Mouse (Mus musculus): ENCODE results near the gene Vmn2r19. TPM values are rescaled to one million over a fixed set of nuclear protein-coding genes. Genes with fewer than 3 reads are reported as not detected.

Gene Vmn2r19
- not detected in 2 replicates for polyA plus RNA-seq (2014; fragmentation: Nextera tagmentation; extraction: Ambion mirVana)

DNA sequence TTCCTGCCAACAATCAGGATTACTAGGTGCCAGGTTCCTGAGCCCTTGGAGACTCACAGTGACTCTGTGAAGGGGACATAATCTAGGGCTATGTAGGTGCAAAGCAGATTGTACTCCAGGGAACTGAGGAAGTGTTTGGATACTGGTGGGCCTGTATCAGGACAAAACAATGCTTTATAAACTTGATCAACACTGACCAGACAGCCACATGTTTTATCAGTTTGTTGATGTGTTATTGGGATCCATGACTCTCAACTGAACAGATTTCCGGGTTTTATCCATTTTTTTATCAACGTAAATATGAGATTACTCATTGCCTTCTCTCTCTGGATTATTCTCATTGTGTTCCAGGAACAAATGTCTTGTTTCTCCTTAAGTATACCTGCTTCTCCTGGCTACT is at the start of gene Vmn2r19:
Gene Vmn2r19 (plus strand): TSS at position 301 of the 400 bp plus-strand sequence.
- WGBS = 79% methylated on average over 2 of the region's 2 CpGs
- H3K9me3 ChIP-seq (ENCODE audit: control insufficient read depth, low read length) = no peaks in the 10 kb centered on the region
- no peak within 1 kb of the TSS for H3K4me2 ChIP-seq (replicated peaks; ENCODE audit: low read depth, low read length)
- H3K4me1 ChIP-seq (ENCODE audit: control insufficient read depth, insufficient read depth, low read length) = no peaks in the 10 kb centered on the region
- H3K9ac ChIP-seq (ENCODE audit: low read depth, low read length) = no peak within 1 kb of the TSS
- H3K27ac ChIP-seq (ENCODE audit: low read depth, low read length) = no peak within 1 kb of the TSS
- no peaks in the 10 kb centered on the region for H3K36me3 ChIP-seq (ENCODE audit: control insufficient read depth, insufficient read depth, low read length)
- no peak for ATAC-seq (ENCODE audit: low FRiP score, low TSS enrichment)
- no peak within 1 kb of the TSS for H3K4me3 ChIP-seq (ENCODE audit: low read length)
- H3K27me3 ChIP-seq (ENCODE audit: control insufficient read depth, insufficient read depth, low read length) = no peaks in the 10 kb centered on the region

DNA sequence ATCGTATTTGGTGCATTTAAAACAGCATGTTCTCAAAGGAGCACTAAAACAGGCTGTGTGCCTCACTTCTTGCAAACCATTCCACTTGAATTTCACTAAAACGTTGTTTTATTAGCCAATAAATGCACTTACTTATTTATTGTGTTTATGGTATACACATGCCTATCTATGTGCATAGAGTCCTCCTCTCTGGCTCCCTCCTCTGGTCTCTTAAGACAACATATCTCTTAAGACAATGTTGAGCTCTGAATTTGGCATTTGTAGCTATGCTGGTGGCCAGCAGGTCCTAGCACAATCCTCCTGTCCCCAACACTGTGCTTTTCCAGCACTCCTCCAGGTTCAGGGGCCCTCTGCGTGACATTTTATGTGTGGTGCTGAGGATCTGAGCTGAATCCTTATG is 49.2 kb upstream of the Vmn2r19 start:
- no peaks in the 10 kb centered on the region for H3K9me3 ChIP-seq (ENCODE audit: control insufficient read depth, low read length)
- H3K4me2 ChIP-seq (replicated peaks; ENCODE audit: low read depth, low read length) = no peak overlapping the region
- H3K9ac ChIP-seq (ENCODE audit: low read depth, low read length) = no peak overlapping the region
- H3K4me1 ChIP-seq (ENCODE audit: control insufficient read depth, insufficient read depth, low read length) = no peaks in the 10 kb centered on the region
- no peak for ATAC-seq (ENCODE audit: low FRiP score, low TSS enrichment)
- H3K36me3 ChIP-seq (ENCODE audit: control insufficient read depth, insufficient read depth, low read length) = no peaks in the 10 kb centered on the region
- H3K27ac ChIP-seq (ENCODE audit: low read depth, low read length) = no peak overlapping the region
- no peak overlapping the region for H3K4me3 ChIP-seq (ENCODE audit: low read length)
- WGBS = 70% methylated on average over 3 of the region's 3 CpGs
- H3K27me3 ChIP-seq (ENCODE audit: control insufficient read depth, insufficient read depth, low read length) = no peaks in the 10 kb centered on the region

DNA sequence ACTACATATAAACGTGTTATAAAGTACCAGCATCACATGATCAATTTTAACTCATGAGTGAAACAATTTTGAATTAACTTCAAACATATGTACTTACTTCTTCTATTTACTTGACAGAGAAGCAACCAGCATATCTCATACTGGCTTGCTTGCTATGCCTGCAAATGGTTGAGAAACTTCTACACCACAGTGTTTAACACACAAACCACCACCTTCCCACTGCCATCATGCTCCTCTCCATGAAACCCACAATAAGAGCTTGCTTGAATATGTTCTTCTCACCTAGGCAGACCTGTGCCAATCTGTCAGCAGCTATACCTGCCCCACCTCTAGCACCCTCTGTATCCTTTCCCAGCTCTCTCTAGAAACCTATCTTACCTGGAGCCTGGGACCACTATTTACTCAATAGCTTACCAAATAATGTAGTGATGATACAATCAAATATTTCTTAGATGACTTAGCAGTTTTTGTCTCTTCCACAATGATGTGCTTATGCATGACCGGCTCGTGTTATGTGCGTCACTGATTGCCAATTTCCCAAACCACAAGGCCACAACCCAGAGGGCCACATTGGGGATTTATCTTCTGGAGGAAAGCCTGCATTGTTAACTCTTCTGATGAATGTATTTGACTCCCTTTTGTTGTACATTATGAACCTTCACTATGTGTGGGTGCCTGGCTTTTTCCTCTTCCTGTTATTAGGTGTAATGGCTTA is 48.1 kb upstream of the Vmn2r19 start:
- ATAC-seq (ENCODE audit: low FRiP score, low TSS enrichment) = no peak
- H3K4me3 ChIP-seq (ENCODE audit: low read length) = no peak overlapping the region
- H3K27ac ChIP-seq (ENCODE audit: low read depth, low read length) = no peak overlapping the region
- no peak overlapping the region for H3K9ac ChIP-seq (ENCODE audit: low read depth, low read length)
- 82% methylated on average over 4 of the region's 4 CpGs for WGBS
- no peaks in the 10 kb centered on the region for H3K36me3 ChIP-seq (ENCODE audit: control insufficient read depth, insufficient read depth, low read length)
- H3K4me2 ChIP-seq (replicated peaks; ENCODE audit: low read depth, low read length) = no peak overlapping the region
- no peaks in the 10 kb centered on the region for H3K9me3 ChIP-seq (ENCODE audit: control insufficient read depth, low read length)
- no peaks in the 10 kb centered on the region for H3K27me3 ChIP-seq (ENCODE audit: control insufficient read depth, insufficient read depth, low read length)
- no peaks in the 10 kb centered on the region for H3K4me1 ChIP-seq (ENCODE audit: control insufficient read depth, insufficient read depth, low read length)

DNA sequence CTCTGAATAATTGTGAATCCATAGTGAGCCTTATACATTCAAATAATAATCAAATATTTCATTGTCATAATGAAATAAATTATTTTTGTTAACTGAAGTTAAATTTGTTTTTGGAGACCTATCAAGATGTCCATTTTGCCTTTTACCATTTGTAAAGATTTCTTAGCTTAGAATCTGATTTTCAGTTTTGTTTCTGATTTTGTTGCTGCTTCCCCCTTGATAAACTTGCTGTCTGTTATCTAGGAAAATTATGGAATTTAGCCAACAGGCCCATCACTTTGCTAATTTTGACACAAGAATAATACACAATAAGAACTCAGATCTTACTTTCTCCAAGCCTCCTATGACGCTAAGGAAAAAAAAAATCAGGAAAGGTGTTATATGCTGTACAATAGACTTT is 47.3 kb upstream of the Vmn2r19 start:
- Histone ChIP-seq H3K9ac (ENCODE audit: low read depth, low read length) (no peak overlapping the region), H3K4me2 (replicated peaks; ENCODE audit: low read depth, low read length) (no peak overlapping the region), H3K4me1 (ENCODE audit: control insufficient read depth, insufficient read depth, low read length) (no peaks in the 10 kb centered on the region), H3K36me3 (ENCODE audit: control insufficient read depth, insufficient read depth, low read length) (no peaks in the 10 kb centered on the region), H3K27me3 (ENCODE audit: control insufficient read depth, insufficient read depth, low read length) (no peaks in the 10 kb centered on the region), H3K4me3 (ENCODE audit: low read length) (no peak overlapping the region), H3K27ac (ENCODE audit: low read depth, low read length) (no peak overlapping the region), H3K9me3 (ENCODE audit: control insufficient read depth, low read length) (no peaks in the 10 kb centered on the region)
- WGBS = 92% methylated on average over 1 of the region's 1 CpGs
- no peak for ATAC-seq (ENCODE audit: low FRiP score, low TSS enrichment)

DNA sequence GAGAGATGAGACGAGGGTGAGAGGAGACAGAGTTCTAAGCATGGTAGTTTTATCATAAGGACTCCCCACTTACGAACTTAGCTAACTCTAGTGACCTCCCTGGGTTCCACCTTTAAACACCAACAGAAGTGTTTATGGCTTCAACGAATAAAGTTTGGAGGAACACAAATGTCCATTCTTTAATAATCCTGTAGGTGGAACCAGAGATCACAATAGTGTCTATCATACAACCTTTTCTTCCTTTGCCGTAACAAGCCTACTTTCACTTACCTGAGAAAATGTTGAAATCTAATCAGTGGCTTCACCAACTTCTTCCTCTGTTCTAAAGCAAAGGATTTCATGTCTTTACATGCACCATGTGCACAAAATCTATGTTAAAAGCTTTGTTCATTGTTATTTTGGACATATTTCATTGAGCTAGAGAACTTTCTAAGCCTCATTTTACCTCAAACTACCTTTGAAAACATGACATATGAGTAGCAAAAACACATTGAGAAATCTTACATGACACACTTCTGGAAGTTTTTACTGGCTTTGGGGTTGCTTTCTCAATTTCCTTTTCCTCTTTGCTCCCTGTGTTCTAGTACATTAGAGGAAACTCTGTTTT is 46.5 kb upstream of the Vmn2r19 start, which contains the start of gene Clec4d:
Gene Clec4d (plus strand): TSS at position 557 of the 607 bp plus-strand sequence.
- ATAC-seq (ENCODE audit: low FRiP score, low TSS enrichment) = no peak

DNA sequence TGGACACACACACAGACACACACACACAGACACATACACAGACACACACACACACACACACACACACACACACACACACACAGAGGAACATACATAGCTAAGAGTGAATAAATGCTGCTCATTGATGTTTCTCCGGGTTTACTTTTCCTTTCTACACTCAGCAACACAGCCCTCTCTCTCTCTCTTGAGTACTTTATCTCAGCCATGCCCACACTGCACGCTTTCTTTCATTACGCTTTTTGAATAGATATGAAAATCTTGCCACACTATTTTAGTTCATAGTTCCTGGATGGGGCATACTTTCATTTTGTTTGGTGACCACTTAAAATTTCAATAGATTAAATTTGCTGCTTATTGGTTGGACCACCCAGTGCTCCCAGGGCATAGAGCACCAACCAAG is 43.9 kb upstream of the Vmn2r19 start:
- no peak overlapping the region for H3K9ac ChIP-seq (ENCODE audit: low read depth, low read length)
- H3K9me3 ChIP-seq (ENCODE audit: control insufficient read depth, low read length) = no peaks in the 10 kb centered on the region
- H3K27me3 ChIP-seq (ENCODE audit: control insufficient read depth, insufficient read depth, low read length) = no peaks in the 10 kb centered on the region
- no peak overlapping the region for H3K4me2 ChIP-seq (replicated peaks; ENCODE audit: low read depth, low read length)
- H3K4me3 ChIP-seq (ENCODE audit: low read length) = no peak overlapping the region
- 95% methylated on average over 3 of the region's 3 CpGs for WGBS
- H3K36me3 ChIP-seq (ENCODE audit: control insufficient read depth, insufficient read depth, low read length) = no peaks in the 10 kb centered on the region
- no peak for ATAC-seq (ENCODE audit: low FRiP score, low TSS enrichment)
- no peak overlapping the region for H3K27ac ChIP-seq (ENCODE audit: low read depth, low read length)
- no peaks in the 10 kb centered on the region for H3K4me1 ChIP-seq (ENCODE audit: control insufficient read depth, insufficient read depth, low read length)

More for the DNA sequence above, 46.5 kb upstream of the Vmn2r19 start, which contains the start of gene Clec4d:
- no peaks in the 10 kb centered on the region for H3K36me3 ChIP-seq (ENCODE audit: control insufficient read depth, insufficient read depth, low read length)
- H3K9me3 ChIP-seq (ENCODE audit: control insufficient read depth, low read length) = no peaks in the 10 kb centered on the region
- WGBS = 73% methylated on average over 4 of the region's 4 CpGs
- H3K4me2 ChIP-seq (replicated peaks; ENCODE audit: low read depth, low read length) = no peak within 1 kb of the TSS
- H3K4me1 ChIP-seq (ENCODE audit: control insufficient read depth, insufficient read depth, low read length) = no peaks in the 10 kb centered on the region
- no peak within 1 kb of the TSS for H3K4me3 ChIP-seq (ENCODE audit: low read length)
- no peak within 1 kb of the TSS for H3K9ac ChIP-seq (ENCODE audit: low read depth, low read length)
- no peak within 1 kb of the TSS for H3K27ac ChIP-seq (ENCODE audit: low read depth, low read length)
- no peaks in the 10 kb centered on the region for H3K27me3 ChIP-seq (ENCODE audit: control insufficient read depth, insufficient read depth, low read length)

DNA sequence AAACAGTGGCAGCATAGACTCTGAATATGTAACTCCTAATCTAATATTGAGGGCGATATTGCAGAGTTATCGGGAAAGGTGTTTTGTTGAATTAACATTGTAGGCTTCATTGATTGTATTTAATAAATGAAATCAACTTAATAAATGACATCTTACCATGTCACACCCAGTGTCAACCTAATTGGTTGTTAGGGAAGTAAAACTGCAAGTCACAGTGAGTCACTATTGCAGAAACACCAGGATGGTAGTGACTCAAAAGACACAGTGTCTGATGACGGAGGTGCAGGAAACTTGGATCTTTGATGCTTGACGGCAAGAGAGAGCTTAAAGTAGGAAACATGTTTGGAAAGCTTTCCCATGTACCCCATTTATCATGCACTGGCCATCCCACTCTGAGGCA is 42.3 kb upstream of the Vmn2r19 start:
- H3K4me1 ChIP-seq (ENCODE audit: control insufficient read depth, insufficient read depth, low read length) = no peaks in the 10 kb centered on the region
- no peaks in the 10 kb centered on the region for H3K9me3 ChIP-seq (ENCODE audit: control insufficient read depth, low read length)
- H3K9ac ChIP-seq (ENCODE audit: low read depth, low read length) = no peak overlapping the region
- no peak for ATAC-seq (ENCODE audit: low FRiP score, low TSS enrichment)
- no peaks in the 10 kb centered on the region for H3K36me3 ChIP-seq (ENCODE audit: control insufficient read depth, insufficient read depth, low read length)
- no peak overlapping the region for H3K4me3 ChIP-seq (ENCODE audit: low read length)
- H3K27me3 ChIP-seq (ENCODE audit: control insufficient read depth, insufficient read depth, low read length) = no peaks in the 10 kb centered on the region
- H3K4me2 ChIP-seq (replicated peaks; ENCODE audit: low read depth, low read length) = no peak overlapping the region
- WGBS = 88% methylated on average over 4 of the region's 4 CpGs
- no peak overlapping the region for H3K27ac ChIP-seq (ENCODE audit: low read depth, low read length)

DNA sequence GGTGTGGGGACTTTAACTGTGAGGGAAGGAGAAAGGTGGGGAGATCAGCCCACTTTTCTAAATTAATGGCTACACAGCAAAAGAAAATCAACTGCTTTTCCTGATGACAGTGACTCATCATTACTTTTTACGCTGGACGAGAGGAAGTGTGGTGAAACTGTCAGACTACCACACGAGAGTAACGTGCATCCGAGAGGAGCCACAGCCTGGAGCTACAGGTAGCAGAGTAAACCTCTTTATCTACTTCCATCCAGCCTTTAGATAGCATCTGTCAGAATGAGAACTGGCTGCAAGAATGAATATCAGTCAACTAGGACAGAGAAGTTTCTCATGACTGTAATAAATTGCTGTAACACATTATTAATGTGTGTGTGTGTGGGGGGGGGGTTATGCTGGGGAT is 41.2 kb upstream of the Vmn2r19 start:
- WGBS = 82% methylated on average over 5 of the region's 5 CpGs
- no peak for ATAC-seq (ENCODE audit: low FRiP score, low TSS enrichment)
- H3K4me2 ChIP-seq (replicated peaks; ENCODE audit: low read depth, low read length) = no peak overlapping the region

DNA sequence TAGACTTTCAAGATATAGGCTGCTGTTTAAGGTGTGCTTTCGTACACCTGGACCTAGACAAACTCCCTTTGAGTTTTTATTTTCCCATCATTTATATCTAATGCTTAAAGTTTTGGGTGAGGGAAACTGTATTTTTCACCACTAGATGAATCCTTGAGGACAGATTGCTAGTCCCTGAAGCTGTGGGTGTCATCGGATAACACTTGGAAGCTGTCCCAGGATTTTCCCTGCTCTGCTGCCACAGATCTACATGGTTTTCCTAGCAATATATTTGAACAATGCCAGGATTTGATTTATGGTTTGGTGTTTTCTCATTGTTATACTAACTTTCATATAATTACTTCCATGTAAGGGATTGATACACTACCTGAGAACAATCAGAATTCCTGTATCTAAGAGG is 28.7 kb upstream of the Vmn2r19 start:
- H3K9me3 ChIP-seq (ENCODE audit: control insufficient read depth, low read length) = no peaks in the 10 kb centered on the region
- 89% methylated on average over 2 of the region's 2 CpGs for WGBS
- H3K36me3 ChIP-seq (ENCODE audit: control insufficient read depth, insufficient read depth, low read length) = no peaks in the 10 kb centered on the region
- H3K4me2 ChIP-seq (replicated peaks; ENCODE audit: low read depth, low read length) = no peak overlapping the region
- H3K9ac ChIP-seq (ENCODE audit: low read depth, low read length) = no peak overlapping the region
- no peaks in the 10 kb centered on the region for H3K4me1 ChIP-seq (ENCODE audit: control insufficient read depth, insufficient read depth, low read length)
- ATAC-seq (ENCODE audit: low FRiP score, low TSS enrichment) = no peak
- no peak overlapping the region for H3K27ac ChIP-seq (ENCODE audit: low read depth, low read length)
- H3K27me3 ChIP-seq (ENCODE audit: control insufficient read depth, insufficient read depth, low read length) = no peaks in the 10 kb centered on the region
- H3K4me3 ChIP-seq (ENCODE audit: low read length) = no peak overlapping the region

More for the DNA sequence above, 41.2 kb upstream of the Vmn2r19 start:
- H3K27me3 ChIP-seq (ENCODE audit: control insufficient read depth, insufficient read depth, low read length) = no peaks in the 10 kb centered on the region
- H3K9ac ChIP-seq (ENCODE audit: low read depth, low read length) = no peak overlapping the region
- H3K4me1 ChIP-seq (ENCODE audit: control insufficient read depth, insufficient read depth, low read length) = no peaks in the 10 kb centered on the region
- H3K9me3 ChIP-seq (ENCODE audit: control insufficient read depth, low read length) = no peaks in the 10 kb centered on the region
- no peak overlapping the region for H3K4me3 ChIP-seq (ENCODE audit: low read length)
- H3K27ac ChIP-seq (ENCODE audit: low read depth, low read length) = no peak overlapping the region
- H3K36me3 ChIP-seq (ENCODE audit: control insufficient read depth, insufficient read depth, low read length) = no peaks in the 10 kb centered on the region
